ENCODE assay signal across 13 mouse cellular contexts in genomic region chr5:129380861-129381260, GRCm38 (mm10).
"Had no signal": no experiment of that assay in that cellular context is flagged by ENCODE, and none has a peak within 500 bp of the region (broad histone marks: within the 10 kb centered on the region; RNA-seq: fewer than 3 reads in every experiment).

No protein-coding gene starts in this region.

- DNase-seq: lung, adult 18-20 months; lung, embryonic 14.5 days; lung, postnatal 10 days; lung, postnatal 4 days; midbrain, embryonic 14.5 days; retina, postnatal 1 day; right cerebral cortex, adult 18-20 months; right cerebral cortex, postnatal 25 days; right cerebral cortex, postnatal 4 days; spleen, adult 18-20 months; thymus, adult 18-20 months; thymus, postnatal 14 days; thymus, postnatal 36 days had no signal
